Mouse (Mus musculus): ENCODE data around the gene Atp2a2.

- TF ChIP-seq CTCF (IDR thresholded peaks at IDR 0.05; ENCODE audit: extremely low read depth, insufficient read length, insufficient replicate concordance, low read depth, low read length) (no peak), POLR2A (IDR thresholded peaks at IDR 0.05; ENCODE audit: low read depth, low read length) (no peak)
These were observed 48.8 kb downstream of the Atp2a2 start for GRCm38 (mm10) chr5:122453188-122453587.
